Mouse (Mus musculus) gastrocnemius, postnatal 4 days (tissue): Measurements from ENCODE around the gene Dusp16. TPM values are rescaled to one million over a fixed set of nuclear protein-coding genes. Genes with fewer than 3 reads are reported as not detected.

Experiments
- DNase-seq, 2 experiments: peaks; one replicate each; pipeline ENCODE4 v3.0.0; 2021 to 2022; ENCODE audit warnings: low spot score in 2 of 2, mixed read lengths in 2 of 2
- total RNA-seq, 2 experiments: library from RNA; stranded (reverse); gene quantifications; 2 replicates each; pipeline ENCODE4 v1.2.3; 2021

The Dusp16 gene
- total RNA-seq, 2 experiments from 2014 or later: 27.8 to 29.7 TPM

DNA sequence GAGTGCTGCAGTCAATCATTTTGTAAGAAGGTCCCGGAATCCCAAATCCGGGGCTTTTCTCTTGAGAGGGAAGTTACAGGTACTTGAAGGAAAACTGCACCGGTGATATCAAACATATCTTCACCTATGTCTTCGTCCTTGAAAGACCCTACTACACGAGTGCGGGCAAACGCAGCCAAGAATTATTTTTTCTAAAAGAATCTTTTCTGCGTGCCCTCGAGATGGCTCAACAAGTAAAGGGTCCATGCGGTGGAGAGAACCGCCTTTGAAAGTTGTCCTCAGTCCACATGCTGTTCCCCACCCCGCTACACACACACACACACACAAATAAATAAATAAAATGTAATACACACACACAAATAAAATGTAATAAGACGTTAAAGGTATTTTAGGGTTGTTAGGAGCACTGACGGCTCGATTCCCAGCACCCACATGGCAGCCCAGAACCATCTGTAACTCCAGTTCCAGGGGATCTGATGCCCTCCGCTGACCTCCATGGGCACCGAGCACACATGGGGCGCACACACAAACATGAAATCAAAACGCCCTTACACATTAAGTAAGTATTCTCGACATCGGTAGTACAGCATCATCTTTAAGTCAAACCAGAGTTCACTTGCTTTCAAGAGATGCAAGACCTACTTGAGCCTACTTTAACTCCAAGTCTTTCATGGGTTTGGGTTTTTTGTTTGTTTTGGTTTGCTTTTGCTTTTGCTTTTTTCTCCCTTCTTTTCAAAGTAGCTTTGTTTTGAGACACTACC, 801 bp upstream of the Dusp16 start:
- DNase-seq: no peak

DNA sequence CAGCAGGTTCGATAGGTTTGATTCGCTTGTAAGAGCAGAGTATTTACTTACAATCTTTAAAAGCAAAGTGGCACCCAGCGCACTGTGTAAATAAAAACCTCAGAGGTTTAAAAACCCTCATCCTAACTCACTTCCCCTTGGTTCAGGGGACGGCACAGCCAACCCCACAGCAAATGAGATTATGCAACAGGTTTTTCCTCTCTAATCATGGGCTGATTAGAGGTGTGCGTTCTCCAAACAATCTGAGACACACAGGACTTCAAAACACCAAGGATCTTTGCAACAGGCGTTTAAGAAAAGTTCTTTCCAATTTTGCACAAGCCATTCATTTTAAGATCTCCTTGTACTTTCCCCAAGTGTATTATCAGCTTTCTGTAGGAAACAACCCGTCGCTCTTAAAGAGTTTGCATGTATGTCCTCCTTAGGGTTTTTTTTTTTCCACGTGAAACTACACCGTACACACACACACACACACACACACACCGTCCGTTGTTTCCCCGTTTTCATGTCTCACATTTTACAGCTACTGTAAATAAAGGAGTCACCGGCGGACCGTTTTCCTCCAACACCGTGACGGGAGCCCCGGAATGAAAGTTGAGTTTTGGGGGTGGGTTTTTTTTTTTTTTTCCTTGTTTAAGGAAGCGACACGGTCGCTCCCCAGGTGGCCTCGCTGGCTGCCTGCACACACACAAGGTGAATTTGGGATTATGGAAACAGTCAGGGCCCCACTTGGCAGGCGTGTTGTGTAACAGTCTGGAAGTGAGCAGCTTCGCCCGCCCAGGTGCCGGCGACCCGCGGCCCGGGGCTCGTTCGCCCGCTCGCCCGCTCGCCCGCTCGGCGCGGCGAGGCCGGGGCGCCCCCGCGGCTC, 940 bp downstream of the Dusp16 start:
- DNase-seq: peak in 1 of 2 experiments; percentile 33

GRCm38 (mm10) chr6:134789100-134789499, 3.3 kb downstream of the Dusp16 start:
- no peak for DNase-seq

- DNase-seq: no peak
Observed at GRCm38 (mm10) chr6:134786426-134786825, 6.0 kb downstream of the Dusp16 start.

DNA sequence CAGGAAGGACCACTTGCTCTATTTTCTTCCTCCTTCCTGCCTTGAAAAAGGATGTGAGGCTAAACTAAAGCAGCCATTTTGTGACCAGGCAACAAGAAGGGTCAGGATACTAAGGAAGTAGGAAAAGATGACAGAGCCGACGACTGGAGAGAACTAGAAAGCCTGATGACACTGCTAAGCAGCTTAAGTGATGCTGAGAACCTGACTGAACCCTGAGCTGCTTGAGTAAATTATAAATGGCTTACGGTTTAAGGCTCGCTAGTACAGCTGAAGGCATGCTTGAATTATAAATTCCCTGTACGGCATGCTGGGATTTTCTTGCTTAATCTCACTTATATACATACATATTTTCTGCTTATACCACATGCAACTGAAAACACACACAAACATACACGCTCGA, 9.5 kb downstream of the Dusp16 start:
- no peak for DNase-seq

- no peak for DNase-seq
Observed at GRCm38 (mm10) chr6:134781494-134781913, 10.9 kb downstream of the Dusp16 start.

DNA sequence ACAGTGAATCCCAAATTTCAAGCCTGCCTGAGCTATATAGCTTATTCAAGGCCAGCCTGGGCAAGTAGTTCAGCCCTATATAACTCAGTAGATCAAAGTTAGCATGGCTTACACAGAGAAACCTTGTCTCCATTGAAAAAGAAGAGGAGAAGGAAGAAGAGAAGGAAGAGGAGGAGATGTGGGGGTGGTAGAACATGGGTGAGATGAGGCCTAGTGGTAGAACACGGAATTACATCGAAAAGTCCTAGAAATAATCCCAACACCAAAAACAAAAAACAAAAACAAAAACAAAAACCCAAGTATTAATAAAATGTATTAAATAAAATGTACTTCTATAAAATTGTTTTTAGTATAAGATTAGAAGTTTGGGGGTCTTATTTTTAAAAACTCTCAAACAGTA, 12.4 kb downstream of the Dusp16 start:
- no peak for DNase-seq

- peak in 1 of 2 experiments; percentile 39 for DNase-seq
Observed at GRCm38 (mm10) chr6:134773961-134774360, 18.5 kb downstream of the Dusp16 start.

GRCm38 (mm10) chr6:134773292-134773893, 19.0 kb downstream of the Dusp16 start:
- DNase-seq: no peak

- no peak for DNase-seq
Observed at GRCm38 (mm10) chr6:134770339-134770738, 22.1 kb downstream of the Dusp16 start.

DNA sequence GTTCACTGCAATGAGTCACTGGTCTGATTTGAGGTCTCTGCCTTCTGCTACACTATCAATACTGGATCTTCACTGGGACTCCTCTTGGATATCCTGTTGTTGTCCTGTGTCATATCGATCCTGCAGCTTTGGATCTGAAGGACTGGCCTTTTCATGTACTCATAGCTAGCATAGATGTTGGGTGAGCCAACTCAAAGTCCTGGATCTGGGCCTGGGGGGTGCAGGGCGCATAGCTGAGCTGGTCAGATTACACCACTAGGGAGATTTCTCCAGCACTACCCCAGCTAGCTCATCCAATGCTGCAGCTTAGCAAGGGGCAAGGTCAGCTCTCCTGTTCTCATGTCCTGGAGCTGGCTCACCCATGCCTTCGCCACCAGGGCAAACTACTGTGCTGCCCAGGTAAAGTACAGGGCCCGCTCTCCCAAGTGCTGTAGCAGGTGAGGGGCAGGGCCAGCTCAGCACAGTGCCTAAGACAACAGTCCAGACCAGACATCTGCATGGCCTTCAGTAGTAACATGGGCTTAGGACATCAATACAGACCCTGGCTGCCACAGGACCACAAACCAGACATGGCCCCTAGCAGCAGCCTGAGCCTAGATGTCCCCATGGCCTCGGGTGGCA, 27.9 kb downstream of the Dusp16 start:
- peak in 1 of 2 experiments; percentile 12 for DNase-seq

GRCm38 (mm10) chr6:134763436-134763835, 29.0 kb downstream of the Dusp16 start:
- no peak for DNase-seq

- DNase-seq: no peak
Observed at GRCm38 (mm10) chr6:134761808-134762207, 30.6 kb downstream of the Dusp16 start.

DNA sequence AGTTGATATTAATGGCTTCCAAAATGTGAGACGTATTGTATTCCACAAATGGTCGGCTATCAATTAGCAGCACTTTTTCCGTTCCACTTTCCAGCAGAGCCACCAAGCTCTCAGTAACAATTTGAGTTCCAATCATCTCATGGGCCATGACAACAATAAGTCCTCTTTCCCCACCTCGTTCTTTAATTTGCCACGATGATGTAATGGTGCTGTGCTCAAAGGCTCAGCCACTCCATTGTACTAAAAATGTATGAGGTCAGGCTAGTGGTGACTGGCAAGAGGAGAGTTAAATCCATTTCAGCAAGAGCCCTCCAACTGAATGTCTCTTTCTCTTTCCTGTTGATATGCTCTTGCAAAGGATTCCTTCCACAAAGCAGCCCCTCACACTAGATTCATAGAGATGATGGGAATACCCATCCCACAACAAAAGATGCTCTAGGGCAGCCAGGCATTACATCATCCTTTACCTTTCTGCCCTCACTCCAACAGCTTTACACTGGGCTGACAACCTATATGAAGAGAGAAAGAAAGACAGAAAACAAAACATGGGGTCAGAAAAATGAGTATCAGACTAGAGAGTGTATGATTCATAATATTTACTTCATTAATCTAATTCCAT, 31.4 kb downstream of the Dusp16 start:
- DNase-seq: no peak

DNA sequence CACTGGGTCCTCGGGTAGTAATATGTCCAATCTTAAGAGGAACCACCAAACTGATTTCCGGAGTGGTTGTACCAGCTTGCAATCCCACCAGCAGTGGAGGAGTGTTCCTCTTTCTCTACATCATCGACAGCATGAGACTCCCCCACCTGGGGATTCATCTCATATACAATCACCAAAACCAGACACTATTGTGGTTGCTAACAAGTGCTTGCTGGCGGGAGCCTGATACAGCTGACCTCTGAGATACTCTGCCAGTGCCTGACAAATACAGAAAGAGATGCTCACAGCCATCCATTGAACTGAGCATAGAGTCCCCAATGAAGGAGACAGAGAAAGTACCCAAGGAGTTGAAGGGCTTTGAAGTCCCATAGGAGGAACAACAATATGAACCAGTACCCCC, 36.4 kb downstream of the Dusp16 start:
- no peak for DNase-seq

DNA sequence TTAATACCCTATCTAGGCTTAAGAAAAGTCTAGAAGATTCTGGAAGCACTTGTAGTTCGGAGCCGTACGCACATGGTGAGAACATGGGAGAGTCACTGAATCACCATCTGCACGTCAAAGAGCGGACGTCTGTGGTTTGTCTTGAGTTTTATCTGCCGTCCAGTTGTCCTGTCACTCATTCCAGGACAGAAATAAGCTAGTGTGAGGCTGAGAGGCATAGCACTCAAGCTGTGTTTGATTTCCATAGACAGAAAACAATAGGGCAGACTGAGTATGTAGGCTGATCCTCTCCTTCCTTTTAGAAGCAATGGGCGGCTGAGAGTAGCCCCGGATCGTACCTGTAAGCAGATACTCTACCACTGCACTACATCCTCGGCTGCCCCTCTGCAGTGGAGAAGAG, 38.6 kb downstream of the Dusp16 start:
- DNase-seq: no peak

GRCm38 (mm10) chr6:134753412-134753811, 39.0 kb downstream of the Dusp16 start:
- no peak for DNase-seq

GRCm38 (mm10) chr6:134751883-134752647, 40.4 kb downstream of the Dusp16 start:
- DNase-seq: no peak

DNA sequence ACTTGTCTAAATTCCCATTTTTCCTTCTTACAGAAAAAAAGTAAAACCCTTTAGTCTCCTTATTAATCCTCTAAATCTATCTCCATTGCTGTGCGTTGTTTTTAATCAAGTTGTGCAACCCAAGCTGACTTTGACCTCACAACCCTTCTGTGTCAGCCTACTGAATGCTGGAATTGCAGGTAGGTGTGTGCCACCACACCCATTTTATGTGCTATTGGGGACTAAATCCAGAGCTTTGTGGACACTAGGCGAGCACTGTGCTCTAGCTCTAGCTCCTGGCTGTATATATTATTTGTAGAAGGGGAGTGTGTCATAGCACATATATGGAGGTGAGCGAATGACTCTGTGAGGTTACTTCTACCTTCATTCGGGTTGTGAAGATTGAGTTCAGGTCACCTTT, 41.3 kb downstream of the Dusp16 start:
- DNase-seq: no peak

- no peak for DNase-seq
Observed at GRCm38 (mm10) chr6:134748126-134748525, 44.3 kb downstream of the Dusp16 start.
